ENCODE assay signal across 8 mouse cellular contexts in the genomic region with DNA sequence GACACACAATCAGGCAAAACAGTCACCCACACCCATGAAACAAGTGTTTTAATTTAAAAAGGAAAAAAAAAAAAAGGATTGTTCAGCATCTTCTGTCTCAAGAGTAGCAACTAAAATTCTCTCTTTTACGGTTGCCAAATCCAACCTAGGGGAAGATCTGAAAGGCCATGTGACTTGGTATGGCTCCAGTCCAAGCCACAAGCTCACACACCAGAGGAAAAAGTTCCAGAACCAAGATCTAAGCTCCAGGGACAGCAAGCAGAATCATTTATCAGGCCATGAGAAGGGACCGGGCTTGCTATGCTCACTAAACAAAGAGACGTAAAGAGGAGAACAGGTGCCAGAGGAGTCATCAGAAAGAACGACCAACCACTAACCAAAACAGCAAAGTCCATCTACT. TPM values are rescaled to one million over a fixed set of nuclear protein-coding genes. Genes with fewer than 3 reads are reported as not detected.
DNase-seq lines count a peak whose midpoint lies in the region; ATAC-seq and TF ChIP-seq lines count a peak whose summit lies in the region.

No protein-coding gene starts in this region.

- H3K4me1 ChIP-seq in heart, adult 2 months (ENCODE audit: control insufficient read depth, insufficient read depth, low read length): peaks cover 16% of the 10 kb centered on the region
- 0 out of 2 replicates have a peak, but pooled peaks cover 2% of the 10 kb centered on the region for H3K4me1 ChIP-seq in embryonic facial prominence, embryonic 11.5 days (ENCODE audit: control insufficient read depth, insufficient read depth, low read length)
- peaks cover 24% of the 10 kb centered on the region for H3K4me1 ChIP-seq in hindbrain, embryonic 15.5 days (replicated peaks)

- peak overlapping the region; percentile 80 for H3K27ac ChIP-seq in heart, adult 2 months
- no peak overlapping the region for H3K27ac ChIP-seq in embryonic facial prominence, embryonic 11.5 days (replicated peaks; ENCODE audit: low read depth, low read length)
- H3K27ac ChIP-seq in hindbrain, embryonic 15.5 days (replicated peaks): no peak overlapping the region

- no peak overlapping the region; the same call in 1 of the 2 replicates for H3K9ac ChIP-seq in heart, adult 2 months (ENCODE audit: low read depth, low read length)
- no peak overlapping the region for H3K9ac ChIP-seq in embryonic facial prominence, embryonic 11.5 days (replicated peaks; ENCODE audit: low read length)
- no peak overlapping the region for H3K9ac ChIP-seq in hindbrain, embryonic 15.5 days

- TF ChIP-seq EP300 in heart, adult 2 months (IDR thresholded peaks at IDR 0.05; ENCODE audit: insufficient read depth, low read depth, low read length): no peak

- intact Hi-C loops in heart, adult 2 months (cut with DNase I): no loop called here
- intact Hi-C loops in left cerebral cortex, postnatal 10 days (cut with DNase I): no loop called here

- no peaks in the 10 kb centered on the region for H3K9me3 ChIP-seq in embryonic facial prominence, embryonic 11.5 days (replicated peaks; ENCODE audit: control insufficient read depth, low read length)
- H3K9me3 ChIP-seq in hindbrain, embryonic 15.5 days: no peaks in the 10 kb centered on the region

- peak overlapping the region; percentile 75 for H3K4me3 ChIP-seq in heart, adult 2 months
- H3K4me3 ChIP-seq in embryonic facial prominence, embryonic 11.5 days (ENCODE audit: low read depth, low read length): peak overlapping the region; percentile 76; the same call in 1 of the 2 replicates
- H3K4me3 ChIP-seq in hindbrain, embryonic 15.5 days: peak overlapping the region; percentile 66

- H3K27me3 ChIP-seq in heart, adult 2 months (ENCODE audit: control insufficient read depth, insufficient read depth, low read length): no peaks in the 10 kb centered on the region
- H3K27me3 ChIP-seq in embryonic facial prominence, embryonic 11.5 days (ENCODE audit: control insufficient read depth, insufficient read depth, low read length): no peaks in the 10 kb centered on the region
- no peaks in the 10 kb centered on the region for H3K27me3 ChIP-seq in hindbrain, embryonic 15.5 days

- H3K4me2 ChIP-seq in embryonic facial prominence, embryonic 11.5 days (ENCODE audit: low read depth, low read length): peak overlapping the region; percentile 26
- peak overlapping the region; percentile 70 for H3K4me2 ChIP-seq in hindbrain, embryonic 15.5 days

- no peak for TF ChIP-seq CTCF in heart, adult 2 months (IDR thresholded peaks at IDR 0.05)

- DNase-seq in heart, adult 2 months: peak in 1 of 2 experiments; percentile 44
- no peak for DNase-seq in heart, postnatal 4 days
- no peak for DNase-seq in embryonic facial prominence, embryonic 11.5 days (ENCODE audit: low spot score)
- DNase-seq in lung, adult 18-20 months: peak; percentile 10 to 18
- no peak for DNase-seq in left cerebral cortex, postnatal 10 days (ENCODE audit: extremely low spot score in 1 of 2, low spot score in 2 of 2)

- H3K79me2 ChIP-seq in heart, adult 2 months (replicated peaks; ENCODE audit: control insufficient read depth, insufficient read depth, low read length): peaks cover 8% of the 10 kb centered on the region

- ATAC-seq in embryonic facial prominence, embryonic 11.5 days (replicated peaks; ENCODE audit: insufficient number of reproducible peaks, low FRiP score, low TSS enrichment, low read depth): no peak
- ATAC-seq in hindbrain, embryonic 15.5 days (ENCODE audit: low FRiP score, low read depth): no peak
- no peak for ATAC-seq in monocyte, adult 5-6 weeks (replicated peaks; ENCODE audit: insufficient number of reproducible peaks, low FRiP score, low TSS enrichment, poor library complexity, severe bottlenecking)
- ATAC-seq in erythroid progenitor cell, adult 5-6 weeks (replicated peaks; ENCODE audit: low FRiP score, poor library complexity, severe bottlenecking): no peak

- WGBS in heart, adult 2 months: 9% methylated on average over 4 of the region's 4 CpGs
- WGBS in embryonic facial prominence, embryonic 11.5 days: 60% methylated on average over 4 of the region's 4 CpGs
- 39% methylated on average over 4 of the region's 4 CpGs for WGBS in hindbrain, embryonic 15.5 days

- H3K36me3 ChIP-seq in heart, adult 2 months (ENCODE audit: control insufficient read depth, insufficient read depth, low read length): peaks cover 5% of the 10 kb centered on the region; the same call in 1 of the 2 replicates
- no peaks in the 10 kb centered on the region; the same call in 1 of the 2 replicates for H3K36me3 ChIP-seq in embryonic facial prominence, embryonic 11.5 days (replicated peaks; ENCODE audit: control insufficient read depth, insufficient read depth, low read depth, low read length)
- no peaks in the 10 kb centered on the region for H3K36me3 ChIP-seq in hindbrain, embryonic 15.5 days

- no peak for TF ChIP-seq POLR2A in heart, adult 2 months (IDR thresholded peaks at IDR 0.05; ENCODE audit: insufficient read depth, low read depth, low read length)

RNA-seq across cellular contexts. Expression of a gene that starts 1.5 kb away (rescaled TPM):
- total RNA-seq in heart, adult 2 months (2021): 10 to 100 TPM; 26.1 to 26.9 TPM
- polyA plus RNA-seq in heart, adult 2 months (2012; rRNA removed): 19.7 and 22.8 TPM in 2 replicates
- 10 to 100 TPM; 27.3 to 31.4 TPM for total RNA-seq in heart, postnatal 4 days (2021)
- 63.3 and 64.9 TPM in 2 replicates for polyA plus RNA-seq in embryonic facial prominence, embryonic 11.5 days (2014; fragmentation: Nextera tagmentation; extraction: Ambion mirVana)
- polyA plus RNA-seq in hindbrain, embryonic 15.5 days (2015; fragmentation: Nextera tagmentation; extraction: Ambion mirVana): 30.0 and 33.6 TPM in 2 replicates
- total RNA-seq in monocyte, adult 5-6 weeks (2017): 12.5 to 25.0 TPM (median 16.3 TPM) in 3 replicates
- 8.0 and 9.7 TPM in 2 replicates for total RNA-seq in erythroid progenitor cell, adult 5-6 weeks (2015; ENCODE audit: low replicate concordance)
- 3.0 and 29.2 TPM in 2 replicates for total RNA-seq in erythroid progenitor cell, adult 5-6 weeks (2017; ENCODE audit: low replicate concordance)
- 10 to 100 TPM; 17.3 to 19.6 TPM for total RNA-seq in left cerebral cortex, postnatal 10 days (2021)

RNA-seq across cellular contexts. Expression of a gene that starts 1.8 kb away (rescaled TPM):
- 1 to 10 TPM; 1.0 to 1.1 TPM for total RNA-seq in heart, adult 2 months (2021)
- polyA plus RNA-seq in heart, adult 2 months (2012; rRNA removed): 2.1 and 2.5 TPM in 2 replicates
- 1 to 10 TPM; 1.2 to 1.5 TPM for total RNA-seq in heart, postnatal 4 days (2021)
- polyA plus RNA-seq in embryonic facial prominence, embryonic 11.5 days (2014; fragmentation: Nextera tagmentation; extraction: Ambion mirVana): 0.74 and 0.97 TPM in 2 replicates
- polyA plus RNA-seq in hindbrain, embryonic 15.5 days (2015; fragmentation: Nextera tagmentation; extraction: Ambion mirVana): 0.47 and 0.64 TPM in 2 replicates
- total RNA-seq in monocyte, adult 5-6 weeks (2017): 2.0 TPM in 1 of 3 replicates, not detected in the others
- not detected in 2 replicates for total RNA-seq in erythroid progenitor cell, adult 5-6 weeks (2015; ENCODE audit: low replicate concordance)
- 0.77 TPM in 1 of 2 replicates, not detected in the other for total RNA-seq in erythroid progenitor cell, adult 5-6 weeks (2017; ENCODE audit: low replicate concordance)
- total RNA-seq in left cerebral cortex, postnatal 10 days (2021): under 1 TPM; 0.51 to 0.59 TPM

RNA-seq across cellular contexts. Expression of a gene that starts 24.4 kb away (rescaled TPM):
- total RNA-seq in heart, adult 2 months (2021): 10 to 100 TPM; 10.6 to 12.7 TPM
- polyA plus RNA-seq in heart, adult 2 months (2012; rRNA removed): 7.7 and 13.8 TPM in 2 replicates
- total RNA-seq in heart, postnatal 4 days (2021): 10 to 100 TPM; 33.4 to 41.5 TPM
- polyA plus RNA-seq in embryonic facial prominence, embryonic 11.5 days (2014; fragmentation: Nextera tagmentation; extraction: Ambion mirVana): 323 and 360 TPM in 2 replicates
- polyA plus RNA-seq in hindbrain, embryonic 15.5 days (2015; fragmentation: Nextera tagmentation; extraction: Ambion mirVana): 118 and 127 TPM in 2 replicates
- total RNA-seq in monocyte, adult 5-6 weeks (2017): 195 to 235 TPM (median 203 TPM) in 3 replicates
- 377 and 483 TPM in 2 replicates for total RNA-seq in erythroid progenitor cell, adult 5-6 weeks (2015; ENCODE audit: low replicate concordance)
- total RNA-seq in erythroid progenitor cell, adult 5-6 weeks (2017; ENCODE audit: low replicate concordance): 503 and 597 TPM in 2 replicates
- total RNA-seq in left cerebral cortex, postnatal 10 days (2021): 10 to 100 TPM; 26.5 to 28.9 TPM

RNA-seq across cellular contexts. Expression of a gene that starts 30.0 kb away (rescaled TPM):
- total RNA-seq in heart, adult 2 months (2021): 1 to 10 TPM; 1.4 to 3.1 TPM
- polyA plus RNA-seq in heart, adult 2 months (2012; rRNA removed): 1.8 and 2.6 TPM in 2 replicates
- total RNA-seq in heart, postnatal 4 days (2021): 10 to 100 TPM; 53.3 to 56.9 TPM
- 318 and 328 TPM in 2 replicates for polyA plus RNA-seq in embryonic facial prominence, embryonic 11.5 days (2014; fragmentation: Nextera tagmentation; extraction: Ambion mirVana)
- 40.9 and 48.9 TPM in 2 replicates for polyA plus RNA-seq in hindbrain, embryonic 15.5 days (2015; fragmentation: Nextera tagmentation; extraction: Ambion mirVana)
- total RNA-seq in monocyte, adult 5-6 weeks (2017): 24.9 to 30.8 TPM (median 27.7 TPM) in 3 replicates
- total RNA-seq in erythroid progenitor cell, adult 5-6 weeks (2015; ENCODE audit: low replicate concordance): 544 and 682 TPM in 2 replicates
- 404 and 639 TPM in 2 replicates for total RNA-seq in erythroid progenitor cell, adult 5-6 weeks (2017; ENCODE audit: low replicate concordance)
- 10 to 100 TPM in 1 of 2 experiments, 1 to 10 TPM in 1; 9.9 to 15.0 TPM for total RNA-seq in left cerebral cortex, postnatal 10 days (2021)

RNA-seq across cellular contexts. Expression of a gene that starts 30.2 kb away (rescaled TPM):
- total RNA-seq in heart, adult 2 months (2021): 10 to 100 TPM; 19.3 to 21.8 TPM
- polyA plus RNA-seq in heart, adult 2 months (2012; rRNA removed): 40.1 and 49.0 TPM in 2 replicates
- 10 to 100 TPM; 16.0 to 19.2 TPM for total RNA-seq in heart, postnatal 4 days (2021)
- 38.6 and 39.9 TPM in 2 replicates for polyA plus RNA-seq in embryonic facial prominence, embryonic 11.5 days (2014; fragmentation: Nextera tagmentation; extraction: Ambion mirVana)
- 31.4 and 32.7 TPM in 2 replicates for polyA plus RNA-seq in hindbrain, embryonic 15.5 days (2015; fragmentation: Nextera tagmentation; extraction: Ambion mirVana)
- 5.3 to 21.8 TPM (median 6.9 TPM) in 3 replicates for total RNA-seq in monocyte, adult 5-6 weeks (2017)
- total RNA-seq in erythroid progenitor cell, adult 5-6 weeks (2015; ENCODE audit: low replicate concordance): 44.4 and 49.4 TPM in 2 replicates
- 28.2 and 37.7 TPM in 2 replicates for total RNA-seq in erythroid progenitor cell, adult 5-6 weeks (2017; ENCODE audit: low replicate concordance)
- total RNA-seq in left cerebral cortex, postnatal 10 days (2021): 10 to 100 TPM; 22.2 to 23.9 TPM

Comparison
In these comparisons a context has a peak if more than half of its experiments do, and no peak if none do; other contexts are left out.
1. DNase-seq: peak in lung, adult 18-20 months (2 of 2); none in heart, postnatal 4 days (single experiment), embryonic facial prominence, embryonic 11.5 days (single experiment) and left cerebral cortex, postnatal 10 days (0 of 2).
2. Peak in every context shown above with its lines, with median percentiles within 50 percentile points of each other: H3K4me3 ChIP-seq.